Mouse (Mus musculus) spleen, adult 18-20 months (tissue): ENCODE results near the gene Olfr1243.
"Not testable (repeated sequence)": the region's sequence is repeated elsewhere in the genome, so short reads cannot be mapped to it uniquely, and the experiment has no call there.

Source experiments
- DNase-seq, 2 experiments: peaks; one replicate each; pipeline ENCODE4 v3.0.0; 2022; ENCODE audit warnings: mixed read lengths in 2 of 2

Gene Olfr1243

DNA sequence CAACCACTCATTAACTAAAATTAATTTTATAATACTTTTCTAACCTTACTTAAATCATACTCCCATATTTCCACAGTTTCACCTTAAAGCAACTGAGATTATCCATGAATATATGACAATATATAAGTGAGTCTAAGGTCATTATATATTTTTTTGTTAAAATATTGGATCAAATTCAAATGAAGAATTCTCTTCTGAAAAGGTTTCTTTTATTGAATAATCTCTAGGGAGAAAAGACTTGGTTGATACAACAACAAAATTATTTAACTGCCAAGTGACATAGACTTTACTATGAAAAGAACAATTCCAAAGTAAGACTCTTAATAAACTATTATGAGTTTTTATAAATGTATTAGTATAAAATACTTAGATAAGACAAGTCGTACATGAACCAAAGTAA lies at the start of gene Olfr1243:
Gene Olfr1243, minus strand, starts transcription at position 101 of the 400 bp plus-strand sequence.
- no peak for DNase-seq

DNA sequence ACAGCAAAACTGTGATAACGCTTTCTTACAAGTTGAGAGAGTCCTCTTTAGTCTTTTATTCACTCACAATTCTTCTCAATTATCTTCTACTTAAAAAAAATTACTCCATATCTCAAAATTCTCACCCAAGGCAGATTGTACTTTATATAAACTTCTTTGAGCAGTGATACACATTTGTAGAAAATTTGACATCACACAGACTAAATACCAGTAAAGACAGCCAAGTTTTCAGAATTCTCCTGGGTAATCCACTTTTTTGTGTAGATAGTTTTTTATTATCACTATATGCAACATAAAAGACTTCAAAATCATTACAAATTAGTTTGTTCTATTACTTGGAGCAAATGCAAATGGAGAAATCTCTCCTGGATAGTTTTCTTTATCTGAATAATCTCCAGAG lies 47.1 kb upstream of the Olfr1243 start, which contains the start of gene Olfr1245:
Gene Olfr1245, minus strand, starts transcription at position 101 of the 400 bp plus-strand sequence.
- no peak for DNase-seq

DNA sequence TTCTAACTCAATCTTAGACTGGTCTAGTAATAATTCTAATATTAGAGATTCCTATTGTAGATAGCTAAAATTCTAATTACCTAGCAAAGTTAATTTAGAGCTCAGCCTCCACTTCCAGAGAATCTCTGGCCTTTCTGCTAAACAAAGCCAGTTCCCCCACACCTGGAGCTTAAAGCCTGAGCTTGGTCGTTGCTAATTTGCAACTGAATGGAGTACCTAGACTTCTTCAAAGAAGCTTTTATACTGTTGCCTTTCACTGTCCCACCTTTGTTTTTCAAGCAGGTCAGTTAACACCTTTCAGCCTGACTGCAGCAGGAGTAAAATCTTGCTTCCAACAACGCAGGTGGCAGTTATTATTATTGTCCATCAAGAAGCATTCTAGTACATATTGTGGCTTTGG lies 31.4 kb upstream of the Olfr1243 start:
- not testable (repeated sequence) for DNase-seq

DNA sequence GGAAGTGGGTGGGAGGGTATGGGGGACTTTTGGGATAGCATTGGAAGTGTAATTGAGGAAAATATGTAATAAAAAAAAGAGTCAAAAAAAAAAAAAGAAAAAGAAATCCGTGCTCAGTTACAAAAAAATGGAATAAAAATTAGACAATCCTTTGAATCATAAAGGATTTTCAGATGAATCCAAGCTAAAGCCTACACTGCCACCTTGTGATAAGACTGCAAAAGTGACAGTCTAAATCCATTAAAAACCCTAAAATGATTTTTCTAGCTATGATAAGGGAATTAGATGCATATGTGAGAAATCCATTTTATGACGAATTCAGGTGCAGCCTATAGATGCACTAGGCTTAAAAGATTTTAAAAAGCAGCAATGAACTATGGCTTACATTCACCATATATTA lies 13.2 kb upstream of the Olfr1243 start:
- DNase-seq: no peak

DNA sequence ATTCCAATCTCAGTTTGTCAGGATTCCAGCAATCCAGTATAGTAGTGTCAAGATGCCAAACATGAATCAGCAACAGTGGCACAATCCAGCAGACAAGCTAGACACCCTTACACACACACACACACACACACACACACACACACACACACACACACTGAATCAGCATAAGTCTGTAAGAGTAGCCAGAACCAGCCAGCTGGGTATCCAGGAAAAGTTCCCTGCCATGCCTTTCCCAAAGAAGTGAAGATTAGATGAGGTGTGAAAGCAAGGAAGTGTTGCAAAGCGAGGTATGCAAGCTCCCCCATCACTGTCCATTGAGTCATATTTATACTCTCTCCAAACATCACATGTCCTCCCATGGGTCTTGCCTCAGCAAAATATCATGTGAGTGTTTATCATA lies 8.6 kb upstream of the Olfr1243 start:
- DNase-seq: no peak

DNA sequence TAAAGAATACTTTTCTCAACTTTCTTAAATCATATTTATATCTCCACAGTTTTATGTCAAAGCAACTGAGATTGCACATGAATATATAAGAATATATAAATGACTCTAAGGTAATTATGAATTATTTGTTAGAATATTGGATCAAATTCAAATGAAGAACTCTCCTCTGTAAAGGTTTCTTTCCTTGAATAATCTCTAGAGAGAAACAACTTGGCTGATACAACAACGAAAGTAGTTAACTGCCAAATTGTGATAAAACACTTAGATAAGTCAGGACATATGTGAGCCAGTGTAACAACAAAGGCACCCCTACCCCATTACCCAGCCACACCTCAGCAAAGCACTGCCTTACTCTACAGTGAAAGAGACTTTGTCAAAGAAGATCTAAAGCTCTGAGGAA lies 33.1 kb downstream of the Olfr1243 start, which contains the start of gene Olfr1242:
Gene Olfr1242, minus strand, starts transcription at position 101 of the 400 bp plus-strand sequence.
- DNase-seq: no peak

DNA sequence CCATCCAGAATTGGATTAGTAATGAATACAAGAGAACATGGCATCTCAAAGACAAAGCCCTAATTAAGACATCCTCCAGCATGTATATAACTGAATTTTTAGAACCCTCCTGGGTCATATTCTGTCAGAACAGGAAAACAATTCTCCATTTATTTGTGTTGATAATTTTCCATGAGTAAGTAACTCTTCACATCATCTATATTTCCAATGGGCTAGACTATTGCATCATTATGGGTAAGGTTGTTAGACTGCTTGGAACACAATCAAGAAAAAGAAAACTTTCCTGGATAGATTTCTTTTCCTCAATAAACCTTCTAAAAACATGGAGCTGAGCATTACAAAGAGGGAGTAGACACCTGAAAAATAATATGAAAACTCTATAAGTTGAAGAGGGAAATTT lies 44.3 kb downstream of the Olfr1243 start, which contains the start of gene Olfr1241:
Gene Olfr1241, minus strand, starts transcription at position 101 of the 400 bp plus-strand sequence.
- DNase-seq: no peak
